Mouse (Mus musculus) splenic B cell, adult 2 months (primary cell): Measurements from ENCODE around the gene Nsmf.

ENCODE experiments used
- DNase-seq: peaks from one replicate; pipeline ENCODE4 v3.0.0-alpha.2; 2011; ENCODE audit warnings: low read depth, low spot score
- H3K27me3 ChIP-seq: 2 replicates; pipeline ENCODE4 v1.6.1; 2012; ENCODE audit warnings: mild to moderate bottlenecking, low read length, moderate library complexity, mixed read lengths; ENCODE audit not compliant: control insufficient read depth, poor library complexity, insufficient read depth, severe bottlenecking
- H3K36me3 ChIP-seq: 2 replicates; pipeline ENCODE4 v1.6.1; 2012; ENCODE audit warnings: mild to moderate bottlenecking, low read length, moderate library complexity, mixed read lengths; ENCODE audit not compliant: control insufficient read depth, poor library complexity, insufficient read depth, severe bottlenecking

Gene Nsmf

GRCm38 (mm10) chr2:25104122-25104521 is 50.0 kb downstream of the Nsmf start:
- Histone ChIP-seq H3K36me3 (no peaks in the 10 kb centered on the region), H3K27me3 (no peaks in the 10 kb centered on the region)
- no peak for DNase-seq

GRCm38 (mm10) chr2:25106045-25106444 is 51.9 kb downstream of the Nsmf start:
- no peak for DNase-seq
- Histone ChIP-seq H3K27me3 (no peaks in the 10 kb centered on the region), H3K36me3 (no peaks in the 10 kb centered on the region)

DNA sequence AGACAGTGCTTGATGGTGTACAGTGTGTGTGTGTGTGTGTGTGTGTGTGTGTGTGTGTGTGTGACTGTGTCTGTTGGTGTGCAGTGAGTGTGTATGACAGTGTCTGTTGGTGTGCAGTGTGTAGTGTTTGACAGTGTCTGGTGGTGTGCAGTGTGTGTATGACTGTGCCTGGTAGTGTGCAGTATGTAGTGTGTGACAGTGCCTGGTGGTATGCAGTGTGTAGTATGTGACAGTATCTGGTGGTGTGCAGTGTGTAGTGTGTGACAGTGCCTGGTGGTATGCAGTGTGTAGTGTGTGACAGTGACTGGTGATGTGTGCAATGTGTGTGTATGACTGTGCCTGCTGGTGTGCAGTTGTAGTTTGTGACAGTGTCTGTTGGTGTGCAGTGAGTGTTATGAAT is 55.3 kb downstream of the Nsmf start:
- Histone ChIP-seq H3K27me3 (no peaks in the 10 kb centered on the region), H3K36me3 (no peaks in the 10 kb centered on the region)
- DNase-seq, result no peak

DNA sequence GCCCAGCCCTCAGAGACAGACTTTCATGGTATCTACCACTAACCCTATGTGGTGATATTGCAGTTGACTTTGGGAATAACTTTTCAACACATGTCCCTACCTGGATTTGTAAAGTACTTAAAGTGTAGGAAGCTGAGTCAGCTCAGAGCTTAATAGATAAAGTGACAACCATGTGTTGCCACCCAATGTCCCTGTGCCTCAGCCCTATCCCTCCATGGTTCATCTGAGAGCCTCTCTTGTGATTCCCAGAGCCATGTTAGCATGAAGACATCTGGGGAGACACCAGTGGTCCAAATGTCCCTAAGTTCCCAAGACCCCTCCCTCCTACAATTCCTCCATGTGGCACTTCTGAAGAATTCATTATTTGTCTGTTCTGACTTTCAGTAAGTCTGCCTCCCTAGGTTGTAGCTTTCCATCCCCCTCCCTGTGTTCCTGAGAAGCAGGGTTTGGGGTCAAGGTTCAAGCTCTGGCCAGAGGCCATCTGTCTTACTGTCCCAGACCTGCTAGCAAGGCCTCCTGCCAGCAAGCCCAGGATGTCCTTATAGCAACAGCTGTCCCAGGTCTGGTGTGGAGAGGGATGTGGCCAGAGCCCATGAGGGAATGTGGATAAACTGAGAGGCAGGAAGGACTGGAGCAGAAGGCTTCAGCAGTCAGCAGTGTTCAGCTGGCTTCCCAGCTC is 56.5 kb downstream of the Nsmf start:
- DNase-seq, result no peak
- H3K27me3 ChIP-seq, result no peaks in the 10 kb centered on the region
- H3K36me3 ChIP-seq, result no peaks in the 10 kb centered on the region

DNA sequence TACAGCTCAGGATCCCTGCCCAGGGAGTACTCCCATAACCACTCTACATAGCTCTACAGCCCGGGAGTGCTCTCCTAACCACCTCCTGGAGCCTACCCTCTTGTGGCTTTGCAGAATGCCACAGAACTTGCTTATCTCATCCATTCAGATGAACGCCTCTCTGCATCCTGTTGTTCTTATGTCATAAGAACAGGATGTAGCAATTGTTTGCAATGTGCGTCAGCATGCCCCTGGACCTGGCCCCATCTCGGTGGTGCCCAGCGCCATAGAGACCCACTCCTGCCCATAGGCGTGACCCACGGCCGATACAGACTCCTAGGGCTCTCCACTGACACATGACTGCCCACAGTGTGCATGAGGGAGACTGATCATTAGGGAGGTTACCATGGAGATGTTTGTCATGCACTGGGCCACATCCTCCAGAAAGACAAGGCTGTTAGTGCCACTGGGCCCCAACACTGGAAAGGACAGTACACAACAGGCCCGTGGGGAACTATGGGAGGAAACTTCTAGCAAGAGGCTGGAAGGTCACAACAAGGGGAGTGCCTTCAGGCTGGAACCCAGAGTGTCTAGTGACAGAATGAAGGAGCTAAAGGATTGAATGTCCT is 57.1 kb downstream of the Nsmf start:
- DNase-seq, result no peak
- no peaks in the 10 kb centered on the region for H3K36me3 ChIP-seq
- no peaks in the 10 kb centered on the region for H3K27me3 ChIP-seq
